Mouse (Mus musculus): ENCODE data around the gene Zfand4.

The Zfand4 gene

DNA sequence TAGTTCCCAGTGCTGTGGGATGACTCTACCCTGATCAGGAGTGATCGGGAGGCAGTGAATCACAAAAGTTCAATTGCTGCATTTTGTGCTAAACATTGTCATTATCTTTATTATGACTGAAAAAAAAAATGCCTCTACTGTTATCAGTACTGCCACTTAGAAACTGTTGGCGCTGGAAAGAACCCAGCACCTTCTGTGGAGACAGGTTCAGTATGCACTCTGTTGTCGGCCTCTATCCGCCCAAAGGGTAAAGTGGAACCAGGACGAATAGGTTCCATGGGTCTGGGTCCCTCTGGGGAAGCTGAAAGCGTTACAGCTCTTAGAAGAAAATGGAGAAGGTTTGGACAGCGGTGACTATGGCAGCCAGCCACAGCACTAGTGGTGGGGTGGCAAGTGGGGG, 114.9 kb downstream of the Zfand4 start:
- no peak for DNase-seq

Data from embryo, embryonic 11 days (tissue).